ENCODE assay signal across 26 mouse cellular contexts in the genomic region with DNA sequence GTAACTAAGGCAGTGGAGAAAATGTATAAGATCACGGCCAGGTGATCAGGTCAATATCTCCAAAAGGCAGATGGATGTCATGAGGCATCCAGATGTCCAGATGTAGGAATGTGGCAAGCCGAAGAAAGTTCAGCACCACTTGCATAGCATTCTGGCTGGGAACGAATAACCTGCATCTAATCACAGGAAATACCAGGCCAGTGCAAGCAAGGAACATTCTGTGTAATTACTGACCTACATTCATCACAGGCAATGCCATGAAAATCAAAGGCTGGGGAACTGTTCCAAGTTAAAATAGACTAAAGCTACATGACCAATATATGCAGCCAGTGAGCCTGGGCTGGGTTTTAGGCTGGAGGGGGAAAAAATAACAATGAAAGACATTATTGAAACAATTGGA.
DNase-seq lines count a peak whose midpoint lies in the region; ATAC-seq and TF ChIP-seq lines count a peak whose summit lies in the region.
"Had no signal": no experiment of that assay in that cellular context is flagged by ENCODE, and none has a peak within 500 bp of the region (broad histone marks: within the 10 kb centered on the region; RNA-seq: fewer than 3 reads in every experiment).

No protein-coding gene starts in this region.

- H3K4me1 ChIP-seq in heart, embryonic 15.5 days (replicated peaks): peaks cover 54% of the 10 kb centered on the region
- H3K4me1 ChIP-seq in embryonic facial prominence, embryonic 11.5 days (ENCODE audit: control insufficient read depth, insufficient read depth, low read length): no peaks in the 10 kb centered on the region
- H3K4me1 ChIP-seq in limb, embryonic 14.5 days (ENCODE audit: control insufficient read depth, insufficient read depth, low read length): peaks cover 10% of the 10 kb centered on the region; the same call in 1 of the 2 replicates
- H3K4me1 ChIP-seq: megakaryocyte, embryonic 14.5 days; midbrain, embryonic 15.5 days; neural tube, embryonic 13.5 days; stomach, embryonic 15.5 days had no signal

- no peaks in the 10 kb centered on the region for H3K27me3 ChIP-seq in heart, embryonic 15.5 days
- no peaks in the 10 kb centered on the region for H3K27me3 ChIP-seq in embryonic facial prominence, embryonic 11.5 days (ENCODE audit: control insufficient read depth, insufficient read depth, low read length)
- no peaks in the 10 kb centered on the region for H3K27me3 ChIP-seq in limb, embryonic 14.5 days (ENCODE audit: control insufficient read depth, insufficient read depth, low read length)
- H3K27me3 ChIP-seq: embryonic facial prominence, embryonic 15.5 days; liver, embryonic 13.5 days; lung, embryonic 15.5 days; megakaryocyte, embryonic 14.5 days; midbrain, embryonic 15.5 days; neural tube, embryonic 13.5 days; stomach, embryonic 15.5 days had no signal

- H3K27ac ChIP-seq in heart, embryonic 15.5 days: peak overlapping the region; percentile 36; the same call in 1 of the 2 replicates
- no peak overlapping the region for H3K27ac ChIP-seq in embryonic facial prominence, embryonic 11.5 days (replicated peaks; ENCODE audit: low read depth, low read length)
- H3K27ac ChIP-seq in limb, embryonic 14.5 days (replicated peaks; ENCODE audit: low read depth, low read length): no peak overlapping the region
- H3K27ac ChIP-seq: embryonic facial prominence, embryonic 15.5 days; hindbrain, embryonic 10.5 days; kidney, postnatal 0 days; limb, embryonic 13.5 days; liver, embryonic 13.5 days; lung, embryonic 15.5 days; midbrain, embryonic 15.5 days; neural tube, embryonic 13.5 days; stomach, embryonic 15.5 days had no signal

- TF ChIP-seq POLR2A in limb, embryonic 14.5 days (IDR thresholded peaks at IDR 0.05; ENCODE audit: borderline replicate concordance, extremely low read depth, insufficient read depth, insufficient read length): no peak

- intact Hi-C loops in heart, postnatal 14 days (cut with DNase I): no loop called here

- no peak overlapping the region for H3K9ac ChIP-seq in heart, embryonic 15.5 days
- H3K9ac ChIP-seq in embryonic facial prominence, embryonic 11.5 days (replicated peaks; ENCODE audit: low read length): no peak overlapping the region
- no peak overlapping the region for H3K9ac ChIP-seq in limb, embryonic 14.5 days (ENCODE audit: low read depth, low read length, severe bottlenecking)
- H3K9ac ChIP-seq: embryonic facial prominence, embryonic 15.5 days; limb, embryonic 13.5 days; liver, embryonic 13.5 days; lung, embryonic 15.5 days; midbrain, embryonic 15.5 days; neural tube, embryonic 13.5 days; stomach, embryonic 15.5 days had no signal

- no peak for DNase-seq in heart, postnatal 14 days
- DNase-seq in brain, adult 2 months (ENCODE audit: low read depth, low spot score): peak; percentile 39
- DNase-seq in embryonic facial prominence, embryonic 11.5 days (ENCODE audit: low spot score): peak; percentile 59
- DNase-seq in limb, embryonic 14.5 days (ENCODE audit: low spot score): peak; percentile 62
- DNase-seq in kidney, adult 11 months: no peak
- no peak for DNase-seq in B cell, adult 2 months
- DNase-seq: adrenal gland, postnatal 10 days; cerebellum, adult 8-10 months; gastrocnemius, postnatal 10 days; kidney, adult 18-20 months; liver, embryonic 13.5 days; lung, postnatal 36 days; thymus, postnatal 25 days had no signal

- ATAC-seq in heart, embryonic 15.5 days (replicated peaks; ENCODE audit: insufficient number of reproducible peaks, insufficient read depth, low FRiP score, low read depth): no peak
- ATAC-seq in embryonic facial prominence, embryonic 11.5 days (replicated peaks; ENCODE audit: insufficient number of reproducible peaks, low FRiP score, low TSS enrichment, low read depth): no peak
- ATAC-seq in limb, embryonic 14.5 days (ENCODE audit: low FRiP score, low read depth): no peak; the same call in 1 of the 2 replicates
- ATAC-seq: forebrain, embryonic 14.5 days; hindbrain, embryonic 16.5 days; midbrain, embryonic 15.5 days had no signal

- no peaks in the 10 kb centered on the region for H3K36me3 ChIP-seq in heart, embryonic 15.5 days
- H3K36me3 ChIP-seq in embryonic facial prominence, embryonic 11.5 days (replicated peaks; ENCODE audit: control insufficient read depth, insufficient read depth, low read depth, low read length): no peaks in the 10 kb centered on the region
- no peaks in the 10 kb centered on the region for H3K36me3 ChIP-seq in limb, embryonic 14.5 days (ENCODE audit: control insufficient read depth, insufficient read depth, low read length)
- H3K36me3 ChIP-seq: embryonic facial prominence, embryonic 15.5 days; hindbrain, embryonic 10.5 days; limb, embryonic 13.5 days; liver, embryonic 13.5 days; lung, embryonic 15.5 days; midbrain, embryonic 15.5 days; neural tube, embryonic 13.5 days; stomach, embryonic 15.5 days had no signal

- WGBS in heart, embryonic 15.5 days: 48% methylated on average over 3 of the region's 3 CpGs
- WGBS in embryonic facial prominence, embryonic 11.5 days: 34% methylated on average over 3 of the region's 3 CpGs
- 16% methylated on average over 3 of the region's 3 CpGs for WGBS in limb, embryonic 14.5 days

- H3K4me3 ChIP-seq in heart, embryonic 15.5 days: no peak overlapping the region
- no peak overlapping the region for H3K4me3 ChIP-seq in embryonic facial prominence, embryonic 11.5 days (ENCODE audit: low read depth, low read length)
- no peak overlapping the region for H3K4me3 ChIP-seq in limb, embryonic 14.5 days (replicated peaks; ENCODE audit: low read length)
- H3K4me3 ChIP-seq: embryonic facial prominence, embryonic 15.5 days; hindbrain, embryonic 10.5 days; limb, embryonic 13.5 days; liver, embryonic 13.5 days; lung, embryonic 15.5 days; megakaryocyte, embryonic 14.5 days; midbrain, embryonic 15.5 days; myocyte; neural tube, embryonic 13.5 days; stomach, embryonic 15.5 days had no signal

- no peak overlapping the region for H3K4me2 ChIP-seq in heart, embryonic 15.5 days
- H3K4me2 ChIP-seq in embryonic facial prominence, embryonic 11.5 days (ENCODE audit: low read depth, low read length): no peak overlapping the region
- no peak overlapping the region for H3K4me2 ChIP-seq in limb, embryonic 14.5 days (replicated peaks; ENCODE audit: low read depth, low read length, severe bottlenecking)
- H3K4me2 ChIP-seq: embryonic facial prominence, embryonic 15.5 days; limb, embryonic 13.5 days; liver, embryonic 13.5 days; lung, embryonic 15.5 days; midbrain, embryonic 15.5 days; neural tube, embryonic 13.5 days; stomach, embryonic 15.5 days had no signal

- no peaks in the 10 kb centered on the region for H3K9me3 ChIP-seq in heart, embryonic 15.5 days (replicated peaks)
- H3K9me3 ChIP-seq in embryonic facial prominence, embryonic 11.5 days (replicated peaks; ENCODE audit: control insufficient read depth, low read length): no peaks in the 10 kb centered on the region
- H3K9me3 ChIP-seq in limb, embryonic 14.5 days (ENCODE audit: control insufficient read depth, low read length): no peaks in the 10 kb centered on the region
- H3K9me3 ChIP-seq: embryonic facial prominence, embryonic 15.5 days; hindbrain, embryonic 10.5 days; limb, embryonic 13.5 days; liver, embryonic 13.5 days; lung, embryonic 15.5 days; megakaryocyte, embryonic 14.5 days; midbrain, embryonic 15.5 days; neural tube, embryonic 13.5 days; stomach, embryonic 15.5 days had no signal

Comparison
In these comparisons a context has a peak if more than half of its experiments do, and no peak if none do; other contexts are left out.
1. DNase-seq: peak in brain, adult 2 months (single experiment), embryonic facial prominence, embryonic 11.5 days (single experiment) and limb, embryonic 14.5 days (single experiment); none in heart, postnatal 14 days (0 of 2), kidney, adult 11 months (single experiment) and B cell, adult 2 months (0 of 2).